Mouse (Mus musculus): ENCODE measurements around the gene Mfn2.
"Not testable (repeated sequence)": the region's sequence is repeated elsewhere in the genome, so short reads cannot be mapped to it uniquely, and the experiment has no call there.

The Mfn2 gene

DNA sequence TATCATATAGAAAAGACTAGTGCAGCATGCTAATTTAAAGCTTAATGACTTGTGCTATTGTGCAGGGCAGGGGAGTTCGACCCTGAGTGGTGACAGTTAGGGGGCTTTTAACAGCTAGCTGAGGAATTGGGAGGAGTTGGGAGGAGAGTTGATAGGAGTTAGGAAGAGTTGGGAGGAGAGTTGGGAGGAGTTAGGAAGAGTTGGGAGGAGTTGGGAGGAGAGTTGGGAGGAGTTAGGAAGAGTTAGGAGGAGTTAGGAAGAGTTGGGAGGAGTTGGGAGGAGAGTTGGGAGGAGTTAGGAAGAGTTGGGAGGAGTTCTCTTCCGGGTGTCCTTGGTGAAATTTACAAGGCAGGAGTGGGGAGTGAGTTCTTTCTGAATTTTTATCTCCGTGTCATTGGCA, 37.7 kb downstream of the Mfn2 start:
- not testable (repeated sequence) for DNase-seq

DNA sequence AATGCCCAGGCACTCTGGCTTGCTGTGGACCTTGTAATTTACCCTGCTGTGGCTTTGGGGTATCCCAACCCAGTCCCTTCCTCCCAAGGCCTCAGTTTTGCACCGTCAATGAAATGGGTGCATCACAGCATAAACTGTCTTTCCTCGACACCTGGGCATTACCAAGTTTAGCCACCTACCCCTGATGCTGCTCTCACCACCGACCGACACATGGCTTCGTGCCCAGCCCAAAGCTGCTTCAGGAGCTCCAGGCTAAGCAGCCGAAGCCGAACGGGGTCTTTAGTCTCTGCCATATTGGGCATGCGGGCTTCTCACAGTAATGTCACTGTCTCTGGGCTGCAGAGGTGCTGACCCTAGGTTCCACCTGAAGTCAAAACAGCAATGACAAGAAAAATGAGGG, 38.4 kb downstream of the Mfn2 start:
- DNase-seq: no peak

DNA sequence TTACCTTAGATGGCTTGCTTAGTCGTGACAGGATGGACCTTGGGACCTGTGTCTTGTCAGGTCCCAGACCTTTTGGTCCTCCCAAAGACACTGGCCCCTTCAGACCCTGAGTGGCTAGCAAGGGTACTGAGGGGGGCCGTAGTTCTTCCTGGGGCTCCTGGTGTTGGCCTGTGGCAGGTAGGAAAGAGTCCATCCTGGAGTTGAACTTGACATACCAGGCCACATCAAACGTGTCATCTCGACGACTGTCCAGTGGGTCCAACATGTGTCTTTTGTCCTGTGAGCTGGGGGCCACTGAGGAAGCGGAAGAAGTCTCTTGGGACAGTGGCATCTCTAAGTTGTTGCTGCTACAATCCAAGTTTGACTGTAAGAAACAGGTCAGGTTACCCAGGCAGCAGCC, 38.9 kb downstream of the Mfn2 start:
- no peak for DNase-seq

DNA sequence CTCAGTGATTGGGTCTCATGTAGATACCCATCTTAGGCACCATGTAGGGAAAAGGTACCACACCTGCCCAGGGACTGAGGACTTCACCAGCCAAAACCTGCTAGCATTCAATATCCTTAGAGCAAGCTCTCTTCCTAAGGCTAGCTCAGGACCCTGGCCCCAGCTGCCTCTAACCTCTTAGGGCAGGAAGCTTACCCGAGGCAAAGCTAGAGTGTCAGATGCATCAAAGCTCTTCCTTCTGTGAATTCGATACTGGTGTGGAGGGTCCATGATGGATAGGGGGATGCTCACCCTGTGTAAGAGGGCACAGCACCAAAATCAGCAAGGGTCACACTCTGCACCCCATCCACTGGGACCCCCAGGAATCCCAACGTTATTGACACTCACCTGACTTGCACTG, 42.5 kb downstream of the Mfn2 start:
- DNase-seq: no peak

DNA sequence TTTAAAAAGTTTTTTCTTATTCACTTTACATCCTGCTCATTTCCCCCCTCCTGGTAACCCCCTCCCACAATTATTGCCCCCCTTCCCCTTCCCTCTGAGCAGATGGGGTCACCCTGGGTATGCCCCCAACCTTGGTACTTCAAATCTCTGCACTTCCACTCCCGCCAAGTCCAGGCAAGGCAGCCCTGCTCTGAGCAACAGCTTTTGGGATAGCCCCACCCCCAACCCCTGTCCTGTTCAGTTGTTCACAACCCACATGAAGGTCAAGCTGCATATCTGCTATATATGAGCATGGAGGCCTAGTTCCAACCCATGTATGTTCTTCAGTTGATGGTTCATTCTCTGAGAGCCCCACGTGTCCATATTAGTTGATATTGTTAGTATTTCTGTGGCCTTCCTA, 53.7 kb downstream of the Mfn2 start:
- DNase-seq: no peak

DNA sequence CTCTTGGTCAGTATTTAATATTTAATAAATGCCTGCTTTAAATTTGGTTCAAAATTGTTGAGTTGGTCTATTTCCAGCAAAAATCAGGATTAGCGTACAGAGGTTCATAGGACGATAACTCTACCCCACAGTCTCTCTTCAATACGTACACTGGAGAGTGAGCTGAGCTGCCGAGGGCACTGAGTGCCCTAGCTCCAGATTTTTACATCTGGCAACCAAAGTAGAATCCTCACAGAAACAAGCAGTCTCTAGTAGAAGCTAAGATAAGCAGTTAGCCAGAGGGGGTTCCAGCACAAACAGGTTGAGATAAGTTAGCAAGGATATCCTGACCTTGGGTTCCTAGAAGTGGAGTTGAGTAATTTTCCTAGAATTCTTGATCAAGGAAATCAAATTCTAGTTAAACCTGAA, 55.9 kb downstream of the Mfn2 start:
- DNase-seq: no peak

DNA sequence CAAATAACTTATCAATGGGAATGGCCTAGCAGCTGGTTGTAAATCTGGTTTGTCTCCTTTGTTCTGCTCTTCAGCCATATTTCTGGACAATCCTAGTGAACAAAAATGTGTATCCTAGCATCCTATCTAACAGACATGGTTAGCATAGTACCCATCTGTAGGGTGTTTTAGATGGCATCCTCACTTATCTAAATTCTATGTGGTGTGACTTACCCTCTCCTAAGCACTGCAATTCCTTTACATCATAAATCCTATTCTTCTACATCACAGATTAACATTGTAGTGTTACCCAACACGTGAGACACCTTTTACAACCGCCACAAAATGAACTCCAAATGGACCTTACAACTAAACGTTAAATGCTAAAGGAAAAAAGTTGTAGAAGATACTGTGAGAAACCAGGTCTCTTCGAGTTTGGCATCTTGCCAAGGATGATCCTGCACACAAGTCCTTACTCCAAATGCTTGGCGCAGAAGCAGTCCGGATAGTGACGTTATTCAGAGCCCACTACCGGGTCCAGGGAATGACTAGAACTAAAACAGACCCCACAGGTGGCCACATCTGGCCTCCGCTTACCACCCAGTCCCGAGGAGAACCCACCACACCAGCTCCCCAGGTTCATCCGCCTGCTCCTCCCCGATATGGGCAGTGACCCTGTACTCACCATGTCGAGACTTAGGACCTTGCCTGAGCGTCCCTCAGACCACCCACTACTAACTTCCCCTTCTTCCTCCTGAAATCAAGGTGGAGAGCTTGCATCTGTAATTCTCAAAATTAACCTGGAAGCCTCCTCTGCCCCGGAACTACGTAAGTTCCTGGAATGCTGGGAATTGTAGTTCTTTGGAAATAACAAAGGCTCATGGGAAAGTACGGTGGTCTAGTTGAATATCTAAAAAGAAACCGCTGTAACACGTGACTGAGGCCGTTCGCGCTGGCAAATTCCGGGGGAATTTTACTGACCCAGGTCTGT, 56.6 kb downstream of the Mfn2 start, which contains the start of gene Zfp933:
Gene Zfp933, minus strand, starts transcription at position 753 of the 970 bp plus-strand sequence.
- peak; percentile 75 to 78 for DNase-seq

DNA sequence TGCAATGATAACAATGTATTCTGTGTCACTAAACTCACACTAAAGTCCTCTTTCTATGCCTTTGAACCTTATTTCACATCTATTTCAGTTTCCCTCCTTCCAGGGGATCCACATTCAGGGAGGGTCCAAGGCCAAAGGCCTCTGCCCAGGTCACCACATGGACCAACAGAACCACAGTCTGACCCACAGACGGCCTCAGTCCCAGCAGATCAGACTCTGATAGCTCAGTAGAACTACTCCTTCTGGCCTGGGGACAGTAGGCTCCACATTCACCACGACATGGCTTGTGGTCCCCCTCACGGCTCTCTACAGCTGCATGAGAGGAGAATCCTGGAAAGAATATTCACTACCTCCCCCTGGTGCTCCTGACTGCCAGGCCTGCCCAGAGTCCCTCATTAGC, 61.6 kb downstream of the Mfn2 start:
- DNase-seq: no peak

DNA sequence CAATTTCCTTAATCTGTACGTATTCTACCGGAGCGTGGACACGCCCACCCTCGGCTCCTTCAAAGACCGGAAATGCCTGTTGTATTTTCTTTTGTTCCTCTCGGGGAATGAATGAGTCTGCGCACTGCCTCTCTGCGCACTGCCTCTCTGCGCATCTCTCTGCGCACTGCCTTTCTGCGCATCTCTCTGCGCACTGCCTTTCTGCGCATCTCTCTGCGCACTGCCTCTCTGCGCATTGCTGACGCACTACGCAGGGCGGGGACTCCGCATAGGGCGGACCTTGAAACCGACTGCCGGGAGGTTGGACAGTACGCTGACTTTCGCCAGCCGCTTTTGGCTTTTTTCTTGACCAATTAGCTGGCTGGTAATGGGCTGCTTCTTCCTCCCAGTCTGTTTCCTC, 65.2 kb downstream of the Mfn2 start:
- DNase-seq: peak in 1 of 2 experiments; percentile 68

DNA sequence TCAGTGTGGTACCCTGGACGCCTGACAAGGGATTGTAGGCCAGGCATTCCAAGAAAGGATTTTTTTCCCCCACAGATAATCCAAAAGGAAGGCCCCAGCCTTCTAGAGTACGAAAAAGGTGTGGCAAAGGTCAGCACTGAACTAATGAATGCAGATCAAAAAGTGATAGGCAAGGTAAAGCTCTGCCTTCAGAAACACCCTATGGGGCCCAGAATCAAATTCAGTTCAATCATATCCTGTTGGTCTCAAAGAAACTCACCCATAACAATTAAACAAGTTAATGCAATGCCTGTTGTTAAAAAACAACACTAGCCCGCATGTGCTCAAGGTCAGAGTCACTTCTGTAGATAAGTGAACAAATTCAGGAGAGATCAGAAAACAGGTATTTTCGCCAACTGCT, 80.1 kb downstream of the Mfn2 start:
- no peak for DNase-seq

All from kidney, postnatal 25 days (tissue).